Mouse (Mus musculus): Measurements from ENCODE around the gene Azgp1. TPM values are rescaled to one million over a fixed set of nuclear protein-coding genes. Genes with fewer than 3 reads are reported as not detected.
"Not testable (repeated sequence)": the region's sequence is repeated elsewhere in the genome, so short reads cannot be mapped to it uniquely, and the experiment has no call there.

Azgp1 gene
- polyA plus RNA-seq, 1 experiment from 2014 or later: not detected

DNA sequence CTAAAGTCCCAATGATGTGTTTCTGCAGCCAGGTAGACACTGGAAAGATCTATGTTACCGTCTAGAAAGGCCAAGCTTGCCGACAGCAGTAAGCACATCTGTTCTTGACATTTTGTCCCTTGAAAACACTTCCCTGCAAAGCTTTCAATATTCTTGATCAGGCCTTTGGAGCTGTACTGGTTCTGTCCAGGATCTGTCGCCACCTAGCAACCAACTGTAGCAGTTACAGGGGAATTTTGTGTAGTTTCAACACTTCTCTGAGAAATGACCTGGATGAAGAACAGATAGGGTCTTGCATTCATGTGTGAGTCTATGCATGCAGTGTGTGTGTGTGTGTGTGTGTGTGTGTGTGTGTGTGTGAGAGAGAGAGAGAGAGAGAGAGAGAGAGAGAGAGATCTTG lies 7.6 kb upstream of the Azgp1 start:
- ATAC-seq (ENCODE audit: insufficient number of reproducible peaks, low FRiP score): no peak
- no peak overlapping the region for H3K4me2 ChIP-seq

DNA sequence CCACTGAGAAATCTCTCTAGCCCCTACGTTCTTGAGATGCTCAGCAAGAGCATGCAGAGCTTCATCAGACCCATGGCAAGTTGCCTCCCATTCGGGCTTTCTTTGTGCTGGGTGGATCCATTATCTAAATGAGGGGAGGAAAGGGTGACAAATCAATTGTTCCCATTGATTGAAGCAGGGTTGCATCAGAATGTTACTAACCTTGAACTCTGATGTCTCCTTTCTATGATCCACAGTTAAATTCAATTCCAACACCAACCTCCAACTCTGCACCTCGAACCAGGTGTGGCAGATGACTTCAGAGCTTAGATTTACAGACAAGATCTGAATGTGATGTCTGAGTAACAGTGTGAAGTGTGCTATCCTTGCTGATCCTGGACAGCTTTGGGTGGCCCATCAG lies 6.6 kb upstream of the Azgp1 start:
- H3K27me3 ChIP-seq (replicated peaks): peaks cover 3% of the 10 kb centered on the region; the same call in 1 of the 2 replicates
- no peak for ATAC-seq (ENCODE audit: insufficient number of reproducible peaks, low FRiP score)

More for the DNA sequence above, 7.6 kb upstream of the Azgp1 start:
- H3K9ac ChIP-seq: no peak overlapping the region
- no peaks in the 10 kb centered on the region for H3K4me1 ChIP-seq (replicated peaks)
- H3K4me3 ChIP-seq: no peak overlapping the region
- WGBS: 44% methylated on average over 3 of the region's 3 CpGs
- peaks cover 3% of the 10 kb centered on the region; the same call in 1 of the 2 replicates for H3K27me3 ChIP-seq (replicated peaks)
- no peaks in the 10 kb centered on the region for H3K36me3 ChIP-seq
- no peaks in the 10 kb centered on the region for H3K9me3 ChIP-seq (replicated peaks)
- H3K27ac ChIP-seq (ENCODE audit: poor library complexity, severe bottlenecking): no peak overlapping the region

DNA sequence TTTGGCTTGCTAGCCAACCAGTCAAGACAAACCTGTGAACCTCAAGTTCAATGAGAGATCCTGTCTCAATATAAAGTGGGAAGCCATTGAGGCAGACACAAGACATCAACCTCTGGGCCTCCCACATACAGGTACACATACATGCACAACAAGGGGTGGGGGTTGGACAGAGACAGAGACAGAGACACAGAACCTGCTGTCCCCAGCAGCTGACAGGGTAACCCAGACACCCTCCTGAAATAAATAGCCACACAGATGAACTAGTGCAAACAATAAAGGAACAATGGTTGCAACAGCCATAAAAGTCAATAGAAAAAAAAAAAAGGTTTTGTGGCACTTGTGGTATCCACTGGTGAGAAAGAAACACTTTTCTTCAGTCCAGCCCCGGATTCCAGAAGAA lies 5.9 kb upstream of the Azgp1 start:
- ATAC-seq (ENCODE audit: insufficient number of reproducible peaks, low FRiP score): no peak
- WGBS: 40% methylated on average over 1 of the region's 1 CpGs
- Histone ChIP-seq H3K36me3 (no peaks in the 10 kb centered on the region), H3K4me2 (no peak overlapping the region), H3K4me3 (no peak overlapping the region), H3K4me1 (replicated peaks) (no peaks in the 10 kb centered on the region), H3K9me3 (replicated peaks) (no peaks in the 10 kb centered on the region), H3K27ac (ENCODE audit: poor library complexity, severe bottlenecking) (no peak overlapping the region), H3K27me3 (replicated peaks) (peaks cover 3% of the 10 kb centered on the region; the same call in 1 of the 2 replicates), H3K9ac (no peak overlapping the region)

More for the DNA sequence above, 6.6 kb upstream of the Azgp1 start:
- no peak overlapping the region for H3K9ac ChIP-seq
- no peaks in the 10 kb centered on the region for H3K36me3 ChIP-seq
- H3K27ac ChIP-seq (ENCODE audit: poor library complexity, severe bottlenecking): no peak overlapping the region
- no peaks in the 10 kb centered on the region for H3K9me3 ChIP-seq (replicated peaks)
- no peaks in the 10 kb centered on the region for H3K4me1 ChIP-seq (replicated peaks)
- H3K4me3 ChIP-seq: no peak overlapping the region
- H3K4me2 ChIP-seq: no peak overlapping the region
- WGBS: 60% methylated on average over 3 of the region's 3 CpGs

GRCm38 (mm10) chr5:137977291-137977690 lies 4.0 kb upstream of the Azgp1 start:
- no peak for ATAC-seq (ENCODE audit: insufficient number of reproducible peaks, low FRiP score)
- H3K36me3 ChIP-seq: no peaks in the 10 kb centered on the region
- no peak overlapping the region for H3K4me2 ChIP-seq
- no peak overlapping the region for H3K9ac ChIP-seq
- no peak overlapping the region for H3K27ac ChIP-seq (ENCODE audit: poor library complexity, severe bottlenecking)
- H3K9me3 ChIP-seq (replicated peaks): no peaks in the 10 kb centered on the region
- no peaks in the 10 kb centered on the region for H3K4me1 ChIP-seq (replicated peaks)
- H3K4me3 ChIP-seq: no peak overlapping the region
- H3K27me3 ChIP-seq (replicated peaks): peaks cover 3% of the 10 kb centered on the region; the same call in 1 of the 2 replicates
- WGBS: 39% methylated on average over 1 of the region's 1 CpGs

DNA sequence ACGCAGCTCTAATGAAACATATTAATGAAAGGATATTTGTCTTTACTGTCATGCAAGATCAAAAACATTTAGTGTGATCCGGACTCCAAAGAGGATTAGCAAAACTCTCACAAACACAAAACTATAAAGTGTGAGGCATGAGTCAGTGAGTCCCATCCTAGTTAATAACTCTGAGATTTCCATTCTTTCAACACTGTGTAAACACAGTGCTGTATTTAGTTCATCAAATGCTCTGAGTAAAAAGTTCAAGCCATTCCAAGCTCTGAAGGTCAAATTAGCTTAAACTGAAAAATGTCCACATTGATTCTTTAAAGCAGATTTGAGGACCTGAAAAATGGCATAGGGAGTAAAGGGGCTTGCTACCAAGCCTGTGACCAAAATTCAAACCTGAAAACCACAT lies 2.2 kb upstream of the Azgp1 start:
- H3K27me3 ChIP-seq (replicated peaks): peaks cover 3% of the 10 kb centered on the region; the same call in 1 of the 2 replicates
- no peaks in the 10 kb centered on the region for H3K4me1 ChIP-seq (replicated peaks)
- no peak for ATAC-seq (ENCODE audit: insufficient number of reproducible peaks, low FRiP score)
- H3K27ac ChIP-seq (ENCODE audit: poor library complexity, severe bottlenecking): no peak overlapping the region
- no peaks in the 10 kb centered on the region for H3K9me3 ChIP-seq (replicated peaks)
- no peak overlapping the region for H3K9ac ChIP-seq
- no peak overlapping the region for H3K4me3 ChIP-seq
- H3K36me3 ChIP-seq: no peaks in the 10 kb centered on the region
- no peak overlapping the region for H3K4me2 ChIP-seq
- 63% methylated on average over 2 of the region's 2 CpGs for WGBS

- no peaks in the 10 kb centered on the region for H3K36me3 ChIP-seq
- ATAC-seq (ENCODE audit: insufficient number of reproducible peaks, low FRiP score): no peak
- no peaks in the 10 kb centered on the region for H3K27me3 ChIP-seq (replicated peaks)
- H3K9ac ChIP-seq: no peak overlapping the region
- no peaks in the 10 kb centered on the region for H3K4me1 ChIP-seq (replicated peaks)
- H3K4me3 ChIP-seq: no peak overlapping the region
- no peak overlapping the region for H3K4me2 ChIP-seq
- 70% methylated on average over 1 of the region's 1 CpGs for WGBS
- H3K9me3 ChIP-seq (replicated peaks): no peaks in the 10 kb centered on the region
- H3K27ac ChIP-seq (ENCODE audit: poor library complexity, severe bottlenecking): no peak overlapping the region
Observed at GRCm38 (mm10) chr5:137986351-137986750, 5.0 kb downstream of the Azgp1 start.

GRCm38 (mm10) chr5:138009437-138009836 lies 28.1 kb downstream of the Azgp1 start:
- no peak overlapping the region for H3K9ac ChIP-seq
- no peak overlapping the region for H3K4me2 ChIP-seq
- no peaks in the 10 kb centered on the region for H3K27me3 ChIP-seq (replicated peaks)
- H3K27ac ChIP-seq (ENCODE audit: poor library complexity, severe bottlenecking): no peak overlapping the region
- no peak for ATAC-seq (ENCODE audit: insufficient number of reproducible peaks, low FRiP score)
- 0 out of 2 replicates have a peak, but pooled peaks cover 2% of the 10 kb centered on the region for H3K9me3 ChIP-seq (replicated peaks)
- WGBS: 83% methylated on average over 5 of the region's 5 CpGs
- H3K4me1 ChIP-seq (replicated peaks): no peaks in the 10 kb centered on the region
- no peak overlapping the region for H3K4me3 ChIP-seq
- H3K36me3 ChIP-seq: no peaks in the 10 kb centered on the region

DNA sequence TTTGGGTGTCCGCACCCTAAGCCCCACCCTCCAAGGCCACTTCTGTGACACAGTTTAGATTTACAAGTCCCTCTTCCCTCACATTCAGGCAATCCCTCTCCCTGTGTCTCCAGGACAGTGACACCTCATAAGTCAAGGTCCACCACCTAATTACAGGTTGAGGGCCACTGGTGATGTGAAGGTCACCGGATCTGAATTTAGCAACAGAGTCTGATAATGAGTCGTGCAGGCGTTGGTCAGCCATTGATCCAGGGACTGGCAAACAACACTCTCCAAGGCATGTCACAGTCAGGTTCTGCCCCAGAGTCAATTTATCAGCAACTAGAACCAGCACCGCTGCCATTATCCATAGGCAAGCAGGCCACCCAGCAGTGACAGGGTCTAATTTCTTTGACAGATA lies 31.1 kb downstream of the Azgp1 start:
- Histone ChIP-seq H3K4me3 (no peak overlapping the region), H3K4me2 (no peak overlapping the region), H3K27me3 (replicated peaks) (no peaks in the 10 kb centered on the region), H3K9me3 (replicated peaks) (0 out of 2 replicates have a peak, but pooled peaks cover 2% of the 10 kb centered on the region), H3K27ac (ENCODE audit: poor library complexity, severe bottlenecking) (no peak overlapping the region), H3K4me1 (replicated peaks) (no peaks in the 10 kb centered on the region), H3K9ac (no peak overlapping the region), H3K36me3 (no peaks in the 10 kb centered on the region)
- 75% methylated on average over 5 of the region's 5 CpGs for WGBS
- no peak for ATAC-seq (ENCODE audit: insufficient number of reproducible peaks, low FRiP score)

DNA sequence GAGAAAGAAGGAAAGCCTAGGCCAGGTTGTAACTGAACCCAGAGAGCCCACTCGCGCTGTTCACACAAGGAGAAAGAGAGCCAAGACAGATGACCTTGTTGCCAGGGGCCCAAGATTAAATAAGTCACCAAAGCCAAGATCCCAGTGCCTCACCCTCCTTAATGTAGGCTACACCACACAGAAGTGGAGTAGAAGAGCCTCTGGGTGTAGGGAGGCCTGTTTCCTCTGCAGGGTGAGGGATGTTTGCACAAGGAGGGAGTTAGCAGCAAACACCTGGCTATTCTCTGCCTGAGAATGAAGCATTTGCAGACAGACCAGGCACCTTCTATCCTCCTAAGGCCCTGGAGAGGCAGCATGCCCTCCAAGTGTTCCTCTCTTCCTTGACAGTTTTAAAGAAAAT lies 35.2 kb downstream of the Azgp1 start:
- Histone ChIP-seq H3K4me3 (no peak overlapping the region), H3K27me3 (replicated peaks) (no peaks in the 10 kb centered on the region), H3K4me1 (replicated peaks) (no peaks in the 10 kb centered on the region), H3K9me3 (replicated peaks) (0 out of 2 replicates have a peak, but pooled peaks cover 2% of the 10 kb centered on the region), H3K27ac (ENCODE audit: poor library complexity, severe bottlenecking) (no peak overlapping the region), H3K4me2 (no peak overlapping the region), H3K36me3 (no peaks in the 10 kb centered on the region), H3K9ac (no peak overlapping the region)
- WGBS: 81% methylated on average over 2 of the region's 2 CpGs
- no peak for ATAC-seq (ENCODE audit: insufficient number of reproducible peaks, low FRiP score)

DNA sequence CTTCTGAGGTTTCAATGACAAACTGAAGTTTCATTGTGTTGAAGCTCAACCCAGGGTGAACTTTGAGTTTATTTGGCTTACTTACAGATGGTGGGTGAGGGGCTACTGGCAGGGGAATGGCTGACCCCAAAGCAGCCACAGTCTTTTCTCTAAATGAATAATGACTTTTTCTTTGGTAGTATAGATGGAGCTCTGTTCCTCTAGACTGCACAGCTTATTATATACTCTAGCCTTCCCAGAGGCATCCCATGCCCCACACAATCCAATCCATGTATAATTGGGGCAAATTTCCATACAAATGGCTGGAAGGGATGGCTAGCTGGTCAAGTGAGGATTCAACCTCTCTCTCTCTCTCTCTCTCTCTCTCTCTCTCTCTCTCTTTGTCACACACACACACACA lies 35.7 kb downstream of the Azgp1 start:
- Histone ChIP-seq H3K36me3 (no peaks in the 10 kb centered on the region), H3K4me1 (replicated peaks) (no peaks in the 10 kb centered on the region), H3K9ac (no peak overlapping the region), H3K27ac (ENCODE audit: poor library complexity, severe bottlenecking) (no peak overlapping the region), H3K27me3 (replicated peaks) (no peaks in the 10 kb centered on the region), H3K4me2 (no peak overlapping the region), H3K9me3 (replicated peaks) (0 out of 2 replicates have a peak, but pooled peaks cover 2% of the 10 kb centered on the region), H3K4me3 (no peak overlapping the region)
- no peak for ATAC-seq (ENCODE audit: insufficient number of reproducible peaks, low FRiP score)

- not testable (repeated sequence) for ATAC-seq (ENCODE audit: insufficient number of reproducible peaks, low FRiP score); H3K27me3 ChIP-seq (replicated peaks); H3K4me2 ChIP-seq; H3K27ac ChIP-seq (ENCODE audit: poor library complexity, severe bottlenecking); H3K9me3 ChIP-seq (replicated peaks); H3K9ac ChIP-seq; H3K4me1 ChIP-seq (replicated peaks); H3K4me3 ChIP-seq; H3K36me3 ChIP-seq
- whole genome bisulfite sequencing: 88% methylated on average over 4 of the region's 4 CpGs
Observed at GRCm38 (mm10) chr5:138019577-138019976, 38.3 kb downstream of the Azgp1 start.

GRCm38 (mm10) chr5:138020961-138021479 lies 39.7 kb downstream of the Azgp1 start, which contains the start of the genes Smok3a and Smok3b:
Gene Smok3a, plus strand, starts transcription at chr5:138021261.
Gene Smok3b, plus strand, starts transcription at chr5:138021429.
- H3K27me3 ChIP-seq (replicated peaks); H3K9ac ChIP-seq; H3K27ac ChIP-seq (ENCODE audit: poor library complexity, severe bottlenecking); H3K9me3 ChIP-seq (replicated peaks); H3K36me3 ChIP-seq; H3K4me2 ChIP-seq; H3K4me1 ChIP-seq (replicated peaks); ATAC-seq (ENCODE audit: insufficient number of reproducible peaks, low FRiP score); H3K4me3 ChIP-seq: not testable (repeated sequence)
- WGBS: 86% methylated on average over 3 of the region's 7 CpGs

All from heart, embryonic 12.5 days (tissue).